Mouse (Mus musculus): ENCODE measurements at regions not wholly inside any gene's neighbourhood (a gene's known extent, or its start where the extent isn't known, plus 50 kb on each side); places are given as distances from the start of the nearest gene placed in this dataset.

DNA sequence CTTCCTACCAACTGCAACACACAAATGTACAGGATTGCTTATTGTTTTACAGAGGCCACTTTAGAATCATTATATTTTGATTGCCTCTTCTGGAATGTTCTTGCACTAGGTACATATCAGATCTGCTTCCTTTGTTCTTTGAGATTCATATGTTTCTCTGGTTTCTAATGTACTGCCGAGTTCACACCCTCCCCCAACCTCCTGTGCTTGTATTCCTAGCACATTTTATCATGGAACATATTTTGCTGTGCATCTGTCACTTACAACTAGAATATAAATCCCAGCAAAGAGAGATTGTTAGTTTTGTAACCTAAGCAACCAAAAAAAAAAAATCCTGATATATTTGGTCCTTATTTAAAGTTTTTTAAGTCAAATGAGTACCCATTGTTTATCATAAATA is 141.4 kb upstream of the Lrp1b start:
- DNase-seq (ENCODE audit: low read depth, low spot score), result no peak

- no peak for DNase-seq (ENCODE audit: low read depth, low spot score)
Observed at GRCm38 (mm10) chr2:42784065-42784464, 130.6 kb upstream of the Lrp1b start.

DNA sequence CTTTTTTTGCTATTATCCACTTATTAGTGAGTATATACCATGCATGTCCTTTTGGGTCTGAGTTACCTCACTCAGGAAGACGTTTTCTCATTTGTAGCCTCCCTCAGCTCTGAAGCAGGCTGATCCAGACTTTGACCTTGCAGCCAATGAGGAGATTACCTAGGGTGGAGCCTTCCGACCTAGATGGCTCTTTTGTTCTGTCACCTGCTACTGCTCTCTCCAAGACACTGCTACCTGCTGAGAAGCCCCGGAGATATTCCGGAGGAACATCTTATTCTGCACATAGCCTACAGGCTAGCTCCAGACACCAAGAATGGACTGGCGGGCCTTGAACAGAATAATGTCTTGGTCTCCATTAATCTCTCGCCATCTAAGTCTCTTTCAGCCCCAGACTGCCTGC is 87.1 kb upstream of the Lrp1b start:
- peak; percentile 80 for DNase-seq (ENCODE audit: low read depth, low spot score)
